Mouse (Mus musculus) lung, adult 2 months (tissue): Measurements from ENCODE around the gene Fcor. TPM values are rescaled to one million over a fixed set of nuclear protein-coding genes. Genes with fewer than 3 reads are reported as not detected.

Source experiments
- DNase-seq: peaks from one replicate; pipeline ENCODE4 v3.0.0; 2022
- H3K4me1 ChIP-seq: fragments of 200-500 bp; 2 replicates; pipeline ENCODE4 v1.6.1; 2011; ENCODE audit warnings: low read length; ENCODE audit not compliant: control insufficient read depth, insufficient read depth
- H3K4me3 ChIP-seq: fragments of 200-500 bp; replicated peaks from 2 replicates; pipeline ENCODE3; 2011; ENCODE audit warnings: low read depth, mild to moderate bottlenecking, control low read depth, low read length; ENCODE audit errors: extremely low read depth
- CTCF ChIP-seq: fragments of 200-500 bp; IDR thresholded peaks from 2 replicates; pipeline ENCODE4 v1.5.1; 2011; ENCODE audit warnings: mild to moderate bottlenecking, low read length, control low read depth; ENCODE audit not compliant: insufficient read depth
- POLR2A ChIP-seq: fragments of 200-500 bp; IDR thresholded peaks from 2 replicates; pipeline ENCODE4 v1.6.1; 2011; ENCODE audit warnings: low read depth, mild to moderate bottlenecking, control low read depth, low read length, borderline replicate concordance; ENCODE audit errors: extremely low read depth
- WGBS: fragments of 180-500 bp; shearing (Covaris S2); methylation state at CpG from one replicate; pipeline ENCODE4 v1.1.7; 2018; 5-methylcytosine and 5-hydroxymethylcytosine counted together
- polyA plus RNA-seq: library from polyadenylated mRNA; depleted of rRNA; stranded (reverse); fragments of >200 nt; gene quantifications from 2 replicates; pipeline ENCODE4 v1.2.3, GENCODE M21; 2012; rRNA removed

Fcor gene
- polyA plus RNA-seq, 1 experiment = 6.5 TPM

GRCm38 (mm10) chr8:3625445-3625844, 46.7 kb downstream of the Fcor start, which contains the start of gene Pcp2:
TSS of gene Pcp2 (minus strand) at chr8:3625545.
- Histone ChIP-seq H3K4me3 (no peak within 1 kb of the TSS), H3K4me1 (no peaks in the 10 kb centered on the region)
- TF ChIP-seq CTCF (no peak), POLR2A (no peak)
- DNase-seq = no peak
- 53% methylated on average over 1 of the region's 1 CpGs for whole genome bisulfite sequencing

GRCm38 (mm10) chr8:3622119-3622518, 50.0 kb downstream of the Fcor start:
- WGBS = 58% methylated on average over 8 of the region's 8 CpGs
- TF ChIP-seq CTCF = no peak
- TF ChIP-seq POLR2A = no peak
- no peak overlapping the region for H3K4me3 ChIP-seq

GRCm38 (mm10) chr8:3621199-3621970, 50.8 kb downstream of the Fcor start, which contains the start of the genes Xab2 and Pet100:
TSS of gene Xab2 (minus strand) at chr8:3621316.
TSS of gene Pet100 (plus strand) at chr8:3621548.
- under 1% methylated on average over 37 of the region's 37 CpGs for WGBS
- Histone ChIP-seq H3K4me3 (peak within 1 kb of the TSS; percentile 82), H3K4me1 (no peaks in the 10 kb centered on the region; the same call in 1 of the 2 replicates)
- DNase-seq = peak; percentile 98
- TF ChIP-seq POLR2A = peak; percentile 90; the same call in 1 of the 2 replicates
- no peak for TF ChIP-seq CTCF

More at GRCm38 (mm10) chr8:3622119-3622518, 50.0 kb downstream of the Fcor start:
- no peaks in the 10 kb centered on the region; the same call in 1 of the 2 replicates for H3K4me1 ChIP-seq
- DNase-seq = no peak

Other genes with a start within 250 kb of the Fcor start
- 7.6 and 7.7 TPM in 2 replicates for gene Pex11g, start 204.7 kb downstream of the Fcor start, polyA plus RNA-seq
- gene Tex45, start 201.5 kb downstream of the Fcor start, polyA plus RNA-seq = 0.14 and 0.24 TPM in 2 replicates
- 78.5 TPM in 2 replicates for gene Zfp358, start 179.2 kb downstream of the Fcor start, polyA plus RNA-seq
- gene Mcoln1, start 171.9 kb downstream of the Fcor start, polyA plus RNA-seq = 286 and 410 TPM in 2 replicates
- 75.7 and 88.1 TPM in 2 replicates for gene Pnpla6, start 157.0 kb downstream of the Fcor start, polyA plus RNA-seq
- 0.88 TPM in 1 of 2 replicates, not detected in the other for gene C330021F23Rik, start 104.4 kb downstream of the Fcor start, polyA plus RNA-seq
- 16.9 and 33.1 TPM in 2 replicates for gene Camsap3, start 85.1 kb downstream of the Fcor start, polyA plus RNA-seq
- 59.0 and 66.6 TPM in 2 replicates for gene Xab2, start 51.0 kb downstream of the Fcor start, polyA plus RNA-seq
- 3.7 and 10.0 TPM in 2 replicates for gene Pet100, start 50.8 kb downstream of the Fcor start, polyA plus RNA-seq
- gene Pcp2, start 46.8 kb downstream of the Fcor start, polyA plus RNA-seq = not detected in 2 replicates
- 115 and 153 TPM in 2 replicates for gene Stxbp2, start 41.4 kb downstream of the Fcor start, polyA plus RNA-seq
- gene Retn, start 16.6 kb downstream of the Fcor start, polyA plus RNA-seq = 6.2 and 10.8 TPM in 2 replicates
- 8.2 and 10.0 TPM in 2 replicates for gene Mcemp1, start 6.6 kb downstream of the Fcor start, polyA plus RNA-seq
- 28.5 and 28.7 TPM in 2 replicates for gene Trappc5, start 3.9 kb upstream of the Fcor start, polyA plus RNA-seq
- gene Fcer2a, start 21.8 kb upstream of the Fcor start, polyA plus RNA-seq = 2.7 and 12.5 TPM in 2 replicates
- gene Clec4g, start 48.3 kb upstream of the Fcor start, polyA plus RNA-seq = 0.55 and 1.1 TPM in 2 replicates
- gene Cd209a, start 76.6 kb upstream of the Fcor start, polyA plus RNA-seq = 0.55 and 6.1 TPM in 2 replicates
- not detected in 2 replicates for gene Cd209e, start 181.9 kb upstream of the Fcor start, polyA plus RNA-seq
- 0.52 and 0.55 TPM in 2 replicates for gene Cd209d, start 206.2 kb upstream of the Fcor start, polyA plus RNA-seq